Mouse (Mus musculus): ENCODE measurements around the gene Tpbpb.

GRCm38 (mm10) chr13:60892301-60892700, 12.4 kb downstream of the Tpbpb start:
- TF ChIP-seq CTCF (IDR thresholded peaks at IDR 0.05) (no peak), EP300 (IDR thresholded peaks at IDR 0.05) (no peak)

All from lung, postnatal 0 days (tissue).